Mouse (Mus musculus) forebrain, embryonic 14.5 days (tissue): ENCODE data around the gene Pcsk5. TPM values are rescaled to one million over a fixed set of nuclear protein-coding genes. Genes with fewer than 3 reads are reported as not detected.

Source experiments
- ATAC-seq: fragments of 200-750 bp; cut with Nextera tagmentation; 2 replicates; pipeline ENCODE4 v1.8.0; 2017; ENCODE audit warnings: mild to moderate bottlenecking, moderate library complexity
- DNase-seq: peaks from one replicate; pipeline ENCODE4 v3.0.0-alpha.2; 2015; ENCODE audit warnings: low spot score
- H3K27ac ChIP-seq: fragments of 300-500 bp; sonication (generic); 2 replicates; pipeline ENCODE4 v1.5.1; 2014; ENCODE audit warnings: low read depth, mild to moderate bottlenecking, control low read depth, low read length, moderate library complexity
- H3K27me3 ChIP-seq: fragments of 300-500 bp; sonication (generic); replicated peaks from 2 replicates; pipeline ENCODE4 v1.6.1; 2014; ENCODE audit warnings: low read length, control low read depth, mixed read lengths; ENCODE audit not compliant: control insufficient read depth, insufficient read depth
- H3K36me3 ChIP-seq: fragments of 300-500 bp; sonication (generic); 2 replicates; pipeline ENCODE4 v1.6.1; 2014; ENCODE audit warnings: low read length, control low read depth; ENCODE audit not compliant: control insufficient read depth, insufficient read depth
- H3K4me1 ChIP-seq: fragments of 300-500 bp; sonication (generic); 2 replicates; pipeline ENCODE4 v1.6.1; 2014; ENCODE audit warnings: antibody characterized with exemption, low read length, control low read depth; ENCODE audit not compliant: control insufficient read depth, insufficient read depth
- H3K4me2 ChIP-seq: fragments of 300-500 bp; sonication (generic); 2 replicates; pipeline ENCODE4 v1.6.1; 2014; ENCODE audit warnings: mild to moderate bottlenecking, control low read depth, low read length
- H3K4me3 ChIP-seq: fragments of 300-500 bp; sonication (generic); 2 replicates; pipeline ENCODE4 v1.5.1; 2014; ENCODE audit warnings: low read depth, low read length, control low read depth
- H3K9ac ChIP-seq: fragments of 300-500 bp; sonication (generic); 2 replicates; pipeline ENCODE4 v1.6.1; 2014; ENCODE audit warnings: mild to moderate bottlenecking, low read length, control low read depth, moderate library complexity
- H3K9me3 ChIP-seq: fragments of 300-500 bp; sonication (generic); replicated peaks from 2 replicates; pipeline ENCODE4 v1.6.1; 2016; ENCODE audit warnings: low read length, control low read depth, mixed read lengths; ENCODE audit not compliant: control insufficient read depth
- WGBS: fragments of 180-500 bp; shearing (Covaris S2); extraction: QIAGEN DNeasy Blood & Tissue Kit; methylation state at CpG from one replicate; pipeline ENCODE4 v1.1.7; 2014; 5-methylcytosine and 5-hydroxymethylcytosine counted together
- polyA plus RNA-seq: library from polyadenylated mRNA; unstranded; fragments of >200 nt; fragmentation: Nextera tagmentation; extraction: Ambion mirVana; gene quantifications from 2 replicates; pipeline ENCODE4 v1.2.1, GENCODE M21; 2014

The Pcsk5 gene
- polyA plus RNA-seq, 1 experiment from 2014 or later: 3.8 TPM

DNA sequence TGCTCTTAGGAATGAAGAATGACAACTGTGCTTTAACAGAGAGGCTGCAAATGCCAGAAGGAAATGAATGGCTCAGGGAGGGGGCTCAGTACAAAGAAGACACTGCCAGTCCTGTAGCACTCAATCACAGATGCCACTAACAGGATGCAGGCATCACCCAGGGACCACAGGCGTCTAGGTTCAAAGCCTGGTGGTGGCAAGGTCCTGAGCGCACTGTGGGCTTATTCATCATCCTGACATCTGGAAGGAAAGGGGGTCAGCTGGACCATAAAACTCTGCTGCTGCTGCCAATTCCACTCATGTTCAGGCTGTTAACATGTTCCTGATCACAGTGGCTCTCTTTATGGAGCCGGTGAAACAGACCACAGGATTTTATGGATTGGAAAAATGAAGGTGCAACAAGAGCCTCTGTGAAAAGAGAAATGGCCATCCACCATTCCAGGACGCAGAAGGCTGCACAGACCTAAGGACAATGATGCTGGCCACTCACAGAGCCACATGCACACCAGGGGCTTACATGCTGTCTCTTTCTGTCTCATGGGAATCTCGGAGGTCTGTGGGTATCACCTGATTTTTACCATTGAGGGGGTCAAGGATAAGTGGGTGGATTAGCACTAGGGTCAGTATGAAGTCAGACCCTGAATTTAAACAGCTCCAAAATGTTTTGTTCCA, 186.5 kb downstream of the Pcsk5 start:
- no peaks in the 10 kb centered on the region for H3K27me3 ChIP-seq
- no peak overlapping the region for H3K9ac ChIP-seq
- DNase-seq: no peak
- ATAC-seq: peak; percentile 26; the same call in 1 of the 2 replicates
- no peak overlapping the region for H3K27ac ChIP-seq
- no peaks in the 10 kb centered on the region for H3K36me3 ChIP-seq
- H3K4me3 ChIP-seq: no peak overlapping the region
- H3K9me3 ChIP-seq: no peaks in the 10 kb centered on the region
- no peak overlapping the region for H3K4me2 ChIP-seq
- 66% methylated on average over 5 of the region's 5 CpGs for WGBS
- H3K4me1 ChIP-seq: no peaks in the 10 kb centered on the region

DNA sequence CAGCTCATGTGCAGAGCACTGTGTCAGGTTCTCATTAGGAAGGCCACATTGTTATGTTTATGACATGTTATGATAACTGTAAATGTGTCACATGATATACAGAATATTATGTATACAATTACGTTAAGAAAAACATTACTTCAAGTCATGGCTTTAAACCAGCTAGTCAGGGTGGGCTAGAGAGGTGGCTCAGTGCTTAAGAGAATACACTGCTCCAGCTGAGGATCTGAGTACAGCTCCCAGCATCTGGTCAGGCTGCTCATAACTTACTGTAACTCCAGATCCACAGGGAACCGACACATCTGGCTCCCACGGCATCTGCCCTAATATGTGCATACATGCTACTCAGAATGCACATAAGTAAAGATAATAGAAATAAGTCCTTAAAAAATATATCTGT, 187.5 kb downstream of the Pcsk5 start:
- no peaks in the 10 kb centered on the region for H3K9me3 ChIP-seq
- H3K27me3 ChIP-seq: no peaks in the 10 kb centered on the region
- DNase-seq (no peak), ATAC-seq (no peak)
- H3K4me3 ChIP-seq: no peak overlapping the region
- no peaks in the 10 kb centered on the region for H3K4me1 ChIP-seq
- no peak overlapping the region for H3K9ac ChIP-seq
- 87% methylated on average over 3 of the region's 3 CpGs for WGBS
- H3K27ac ChIP-seq: no peak overlapping the region
- no peaks in the 10 kb centered on the region for H3K36me3 ChIP-seq
- H3K4me2 ChIP-seq: no peak overlapping the region

DNA sequence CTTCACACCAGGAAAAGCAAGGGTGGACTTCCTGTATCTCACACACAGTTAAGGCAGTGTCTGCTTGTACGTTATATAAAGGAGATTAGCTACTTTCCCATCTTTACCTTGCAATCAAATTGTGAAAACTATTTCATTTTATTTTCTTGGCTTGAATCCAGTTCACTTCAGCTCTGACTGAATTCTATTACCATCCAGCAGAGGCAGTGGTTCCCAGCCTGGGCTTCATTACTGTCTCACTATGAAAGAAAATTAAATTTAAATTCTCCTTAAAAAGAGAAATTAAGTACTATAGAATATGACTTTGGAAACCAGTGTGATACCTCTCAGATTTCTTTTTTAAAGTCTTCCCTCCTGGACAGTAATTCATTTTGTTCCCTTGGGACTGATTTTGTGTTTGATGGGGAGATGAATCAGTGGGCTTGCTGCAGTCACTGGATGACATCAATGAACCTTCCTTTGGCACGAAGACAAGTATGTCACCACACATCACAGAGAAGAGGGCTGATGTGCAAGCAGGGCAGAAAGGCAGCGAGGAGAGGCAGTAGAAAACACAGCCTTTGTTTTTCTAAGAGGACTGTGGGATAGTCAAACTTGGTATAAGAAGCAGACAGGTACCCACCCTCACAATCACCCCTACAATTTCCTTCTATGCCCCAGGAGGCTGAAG, 194.2 kb downstream of the Pcsk5 start:
- H3K36me3 ChIP-seq: no peaks in the 10 kb centered on the region
- no peaks in the 10 kb centered on the region for H3K27me3 ChIP-seq
- H3K27ac ChIP-seq: no peak overlapping the region
- DNase-seq (peak; percentile 23), ATAC-seq (no peak)
- H3K9me3 ChIP-seq: no peaks in the 10 kb centered on the region
- no peak overlapping the region for H3K4me3 ChIP-seq
- no peak overlapping the region for H3K9ac ChIP-seq
- 67% methylated on average over 3 of the region's 3 CpGs for WGBS
- no peaks in the 10 kb centered on the region for H3K4me1 ChIP-seq
- H3K4me2 ChIP-seq: no peak overlapping the region

DNA sequence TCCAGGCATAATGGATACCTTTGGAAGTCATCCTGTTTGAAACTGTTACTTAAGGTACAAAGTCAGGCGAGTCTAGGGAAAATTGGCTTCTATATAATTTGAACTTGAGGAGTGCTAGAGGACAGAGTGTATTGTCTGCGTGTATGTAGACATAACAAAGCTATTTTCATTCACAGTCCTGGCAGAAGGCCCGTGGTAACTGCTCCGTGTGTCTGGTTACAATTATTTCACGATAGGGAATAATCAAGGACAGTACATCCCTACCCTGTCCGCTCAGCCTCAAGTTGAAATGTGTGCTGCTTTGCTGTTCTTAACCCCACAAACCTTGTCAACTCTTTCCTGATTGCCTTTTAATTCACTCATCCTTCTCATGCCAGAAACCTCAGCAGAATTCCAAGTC, 201.4 kb downstream of the Pcsk5 start:
- H3K4me3 ChIP-seq: no peak overlapping the region
- H3K36me3 ChIP-seq: no peaks in the 10 kb centered on the region
- H3K4me1 ChIP-seq: no peaks in the 10 kb centered on the region
- ATAC-seq (no peak), DNase-seq (no peak)
- H3K27ac ChIP-seq: no peak overlapping the region
- 82% methylated on average over 6 of the region's 6 CpGs for WGBS
- no peaks in the 10 kb centered on the region for H3K9me3 ChIP-seq
- H3K27me3 ChIP-seq: no peaks in the 10 kb centered on the region
- H3K4me2 ChIP-seq: no peak overlapping the region
- no peak overlapping the region for H3K9ac ChIP-seq

DNA sequence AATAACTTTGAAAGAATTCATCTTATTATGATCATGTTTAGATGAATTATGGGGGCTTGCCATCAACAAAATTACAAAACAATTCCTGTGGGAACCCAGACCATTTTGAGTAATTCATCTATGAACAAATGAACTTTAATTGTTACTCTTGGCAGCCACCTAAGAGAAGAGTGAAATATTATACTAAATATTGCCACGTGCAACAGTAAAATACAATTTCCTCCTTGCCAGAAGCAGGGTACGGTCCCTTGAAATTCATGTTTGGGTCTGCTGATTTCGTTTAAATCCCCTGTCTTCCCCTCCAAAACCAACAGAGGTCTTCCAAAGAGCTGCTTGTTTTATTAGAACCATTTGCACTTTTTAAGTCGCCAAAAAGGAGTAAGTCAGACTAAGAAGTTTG, 221.8 kb downstream of the Pcsk5 start:
- Histone ChIP-seq H3K4me2 (no peak overlapping the region), H3K4me3 (no peak overlapping the region), H3K4me1 (no peaks in the 10 kb centered on the region), H3K9ac (no peak overlapping the region), H3K9me3 (no peaks in the 10 kb centered on the region), H3K27me3 (no peaks in the 10 kb centered on the region), H3K27ac (no peak overlapping the region), H3K36me3 (no peaks in the 10 kb centered on the region)
- ATAC-seq (no peak), DNase-seq (no peak)
- WGBS: 80% methylated on average over 4 of the region's 4 CpGs

DNA sequence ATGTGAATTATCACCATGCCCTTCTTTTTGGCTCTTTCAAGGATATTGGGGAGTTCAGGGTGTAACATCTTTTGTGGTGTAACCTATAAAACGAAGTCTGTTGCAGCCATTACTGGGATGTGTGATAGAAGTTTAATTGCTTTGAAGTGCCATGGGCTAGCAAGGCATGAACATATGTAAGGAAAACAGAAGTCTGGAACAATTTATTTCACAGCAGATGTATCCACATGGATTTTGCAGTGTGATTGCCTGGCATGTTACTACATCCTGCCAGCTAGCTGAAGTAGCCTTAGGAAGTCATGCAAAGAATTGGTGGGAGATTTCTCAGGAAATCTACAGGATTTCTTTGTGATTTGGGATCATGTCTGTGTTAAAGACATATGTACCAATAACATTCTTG, 230.9 kb downstream of the Pcsk5 start:
- Histone ChIP-seq H3K9me3 (no peaks in the 10 kb centered on the region), H3K27ac (no peak overlapping the region), H3K4me1 (no peaks in the 10 kb centered on the region), H3K9ac (no peak overlapping the region), H3K4me2 (no peak overlapping the region), H3K4me3 (no peak overlapping the region), H3K36me3 (no peaks in the 10 kb centered on the region), H3K27me3 (no peaks in the 10 kb centered on the region)
- ATAC-seq: peak; percentile 23; the same call in 1 of the 2 replicates
- WGBS: 67% methylated on average over 1 of the region's 1 CpGs
- DNase-seq: peak; percentile 23

DNA sequence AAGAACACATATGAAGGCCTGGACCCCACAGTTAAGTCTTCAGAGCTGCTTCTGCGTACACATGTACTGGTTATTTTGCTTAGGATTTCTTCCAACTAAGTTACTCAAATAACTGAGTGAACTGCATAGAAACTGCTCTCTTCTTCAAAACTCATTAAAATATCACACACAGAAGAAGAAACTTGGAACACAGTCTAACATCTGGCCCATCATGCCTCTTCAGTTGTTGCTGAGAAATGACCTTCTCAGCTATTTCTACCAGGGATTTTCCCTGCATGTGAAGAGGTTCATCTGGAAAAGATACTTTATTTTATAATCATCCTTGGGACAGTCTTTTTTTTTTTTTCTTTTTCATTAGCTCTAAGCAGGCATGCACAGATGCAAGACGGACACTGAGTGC, 231.3 kb downstream of the Pcsk5 start:
- Histone ChIP-seq H3K36me3 (no peaks in the 10 kb centered on the region), H3K4me1 (no peaks in the 10 kb centered on the region), H3K27ac (no peak overlapping the region), H3K9me3 (no peaks in the 10 kb centered on the region), H3K9ac (no peak overlapping the region), H3K4me2 (no peak overlapping the region), H3K4me3 (no peak overlapping the region), H3K27me3 (no peaks in the 10 kb centered on the region)
- WGBS: 90% methylated on average over 2 of the region's 2 CpGs
- no peak for ATAC-seq
- DNase-seq: no peak

DNA sequence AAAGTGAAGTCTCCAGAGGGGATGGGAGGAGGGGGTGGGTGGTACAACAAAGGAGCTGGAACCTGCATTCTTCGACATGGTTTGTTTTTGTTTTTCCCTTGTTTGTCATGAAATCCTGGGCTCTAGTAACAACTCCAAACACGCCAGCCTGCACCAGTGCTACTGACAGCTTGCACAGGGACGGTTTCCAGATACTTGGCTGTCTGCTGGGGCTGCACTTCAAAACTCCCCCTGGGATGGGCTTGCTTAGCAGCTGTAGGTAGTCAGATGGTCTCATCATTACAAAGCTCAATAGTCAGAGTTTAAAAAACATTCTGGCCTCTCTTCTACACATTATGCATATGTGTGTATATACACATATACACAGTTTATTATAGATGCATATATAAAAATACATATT, 234.1 kb downstream of the Pcsk5 start:
- Histone ChIP-seq H3K9me3 (no peaks in the 10 kb centered on the region), H3K36me3 (no peaks in the 10 kb centered on the region), H3K4me2 (no peak overlapping the region), H3K4me3 (no peak overlapping the region), H3K4me1 (no peaks in the 10 kb centered on the region), H3K27ac (no peak overlapping the region), H3K27me3 (no peaks in the 10 kb centered on the region), H3K9ac (no peak overlapping the region)
- ATAC-seq (peak; percentile 81; the same call in 1 of the 2 replicates), DNase-seq (peak; percentile 55)
- WGBS: 63% methylated on average over 3 of the region's 3 CpGs

DNA sequence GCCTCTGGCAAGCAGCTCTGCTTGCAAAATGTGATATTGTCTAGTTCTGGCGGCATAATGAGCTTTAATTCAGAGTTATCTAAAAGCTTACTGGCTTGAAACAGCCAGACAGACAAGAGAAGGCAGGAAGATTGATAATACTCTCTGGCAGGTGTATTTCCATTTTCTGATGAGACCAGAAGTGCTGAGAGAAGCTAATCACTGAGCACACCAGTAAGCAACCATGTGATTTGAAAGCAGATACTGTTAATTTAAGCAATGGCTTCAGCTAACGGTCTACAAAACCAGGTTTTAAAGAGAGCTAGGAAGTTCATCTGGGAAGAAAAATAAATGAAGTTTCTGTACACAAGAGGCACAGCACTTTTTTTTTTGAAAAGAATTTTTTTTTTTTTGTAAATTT, 237.1 kb downstream of the Pcsk5 start:
- Histone ChIP-seq H3K9me3 (no peaks in the 10 kb centered on the region), H3K27me3 (no peaks in the 10 kb centered on the region), H3K27ac (no peak overlapping the region), H3K36me3 (no peaks in the 10 kb centered on the region), H3K9ac (no peak overlapping the region), H3K4me2 (no peak overlapping the region), H3K4me1 (no peaks in the 10 kb centered on the region), H3K4me3 (no peak overlapping the region)
- 61% methylated on average over 2 of the region's 2 CpGs for WGBS
- ATAC-seq (no peak), DNase-seq (peak; percentile 11)
